Mouse (Mus musculus) forebrain, embryonic 11.5 days (tissue): ENCODE data around the gene Lrp6. TPM values are rescaled to one million over a fixed set of nuclear protein-coding genes. Genes with fewer than 3 reads are reported as not detected.

Source experiments
- ATAC-seq: fragments of 200-750 bp; cut with Nextera tagmentation; replicated peaks from 2 replicates; pipeline ENCODE4 v1.8.0; 2017; ENCODE audit warnings: moderate TSS enrichment; ENCODE audit not compliant: low FRiP score
- DNase-seq: peaks from one replicate; pipeline ENCODE4 v3.0.0-alpha.2; 2017; ENCODE audit warnings: low spot score
- H3K27ac ChIP-seq: fragments of 300-500 bp; sonication (generic); 2 replicates; pipeline ENCODE4 v1.5.1; 2014; ENCODE audit warnings: low read depth, low read length
- H3K27me3 ChIP-seq: fragments of 300-500 bp; sonication (generic); 2 replicates; pipeline ENCODE4 v1.6.1; 2014; ENCODE audit warnings: mild to moderate bottlenecking, low read length, mixed read lengths; ENCODE audit not compliant: control insufficient read depth, insufficient read depth
- H3K36me3 ChIP-seq: fragments of 300-500 bp; sonication (generic); 2 replicates; pipeline ENCODE4 v1.6.1; 2014; ENCODE audit warnings: mild to moderate bottlenecking, low read length, moderate library complexity, mixed read lengths; ENCODE audit not compliant: control insufficient read depth, insufficient read depth
- H3K4me1 ChIP-seq: fragments of 300-500 bp; sonication (generic); replicated peaks from 2 replicates; pipeline ENCODE4 v1.6.1; 2014; ENCODE audit warnings: low read length, mixed read lengths; ENCODE audit not compliant: control insufficient read depth, insufficient read depth
- H3K4me2 ChIP-seq: fragments of 300-500 bp; sonication (generic); 2 replicates; pipeline ENCODE4 v1.6.1; 2014; ENCODE audit warnings: low read depth, mild to moderate bottlenecking, low read length, moderate library complexity, mixed read lengths; ENCODE audit not compliant: severe bottlenecking
- H3K4me3 ChIP-seq: fragments of 300-500 bp; sonication (generic); 2 replicates; pipeline ENCODE4 v1.5.1; 2014; ENCODE audit warnings: low read depth, low read length
- H3K9ac ChIP-seq: fragments of 300-500 bp; sonication (generic); 2 replicates; pipeline ENCODE4 v1.6.1; 2014; ENCODE audit warnings: low read length
- H3K9me3 ChIP-seq: fragments of 300-500 bp; sonication (generic); 2 replicates; pipeline ENCODE4 v1.6.1; 2016; ENCODE audit warnings: low read length, mixed read lengths; ENCODE audit not compliant: control insufficient read depth
- WGBS: fragments of 180-500 bp; shearing (Covaris S2); extraction: QIAGEN DNeasy Blood & Tissue Kit; methylation state at CpG from one replicate; pipeline ENCODE4 v1.1.7; 2014; 5-methylcytosine and 5-hydroxymethylcytosine counted together
- polyA plus RNA-seq: library from polyadenylated mRNA; unstranded; fragments of >200 nt; fragmentation: Nextera tagmentation; extraction: Ambion mirVana; gene quantifications from 2 replicates; pipeline ENCODE4 v1.2.1, GENCODE M21; 2014

The Lrp6 gene
- polyA plus RNA-seq, 1 experiment from 2014 or later = 32.5 TPM

DNA sequence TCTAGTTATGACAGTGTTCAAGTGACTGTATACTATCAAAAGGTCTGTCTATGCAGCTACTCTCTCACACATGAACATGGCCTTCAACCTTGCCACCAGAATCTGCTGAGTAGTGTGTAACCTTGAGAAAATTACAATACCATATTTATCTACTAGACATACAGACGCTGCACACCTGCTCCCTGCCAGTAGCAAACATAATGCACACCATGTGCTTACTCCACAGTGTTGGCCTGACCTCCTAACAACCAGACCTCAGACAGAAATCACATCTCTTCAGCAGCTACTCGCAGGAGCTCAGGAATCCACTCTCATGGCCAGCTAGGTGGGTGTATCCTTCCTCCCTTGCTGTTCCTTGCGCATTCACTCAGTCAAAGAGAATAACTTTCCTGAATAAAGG, 21.9 kb downstream of the Lrp6 start:
- 81% methylated on average over 3 of the region's 3 CpGs for WGBS
- Histone ChIP-seq H3K4me1 (no peaks in the 10 kb centered on the region), H3K27me3 (no peaks in the 10 kb centered on the region), H3K27ac (no peak overlapping the region), H3K9ac (no peak overlapping the region), H3K36me3 (no peaks in the 10 kb centered on the region), H3K4me2 (no peak overlapping the region), H3K4me3 (no peak overlapping the region), H3K9me3 (no peaks in the 10 kb centered on the region)
- ATAC-seq = no peak
- no peak for DNase-seq

DNA sequence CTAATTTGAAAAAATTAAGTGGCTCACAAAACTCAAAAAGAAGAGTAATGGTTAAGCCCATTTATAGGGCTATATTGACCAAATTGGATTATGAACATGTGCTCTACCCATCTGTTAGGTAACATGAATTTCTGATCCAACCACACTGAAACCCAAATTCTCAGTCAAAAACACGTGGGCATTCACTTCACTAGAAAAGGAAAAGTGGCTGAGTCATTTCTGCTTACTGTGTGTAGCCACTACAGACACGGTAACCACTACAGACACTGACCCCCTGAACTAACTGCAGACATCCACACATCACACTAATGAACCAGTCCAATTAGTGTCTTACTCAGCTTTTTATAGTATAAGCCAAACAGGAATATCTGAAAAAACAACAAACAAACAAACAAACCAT, 22.7 kb downstream of the Lrp6 start:
- no peak for ATAC-seq
- Histone ChIP-seq H3K27me3 (no peaks in the 10 kb centered on the region), H3K9ac (no peak overlapping the region), H3K36me3 (no peaks in the 10 kb centered on the region), H3K4me2 (no peak overlapping the region), H3K4me1 (no peaks in the 10 kb centered on the region), H3K27ac (no peak overlapping the region), H3K4me3 (no peak overlapping the region), H3K9me3 (no peaks in the 10 kb centered on the region)
- no peak for DNase-seq
- 79% methylated on average over 2 of the region's 2 CpGs for WGBS

DNA sequence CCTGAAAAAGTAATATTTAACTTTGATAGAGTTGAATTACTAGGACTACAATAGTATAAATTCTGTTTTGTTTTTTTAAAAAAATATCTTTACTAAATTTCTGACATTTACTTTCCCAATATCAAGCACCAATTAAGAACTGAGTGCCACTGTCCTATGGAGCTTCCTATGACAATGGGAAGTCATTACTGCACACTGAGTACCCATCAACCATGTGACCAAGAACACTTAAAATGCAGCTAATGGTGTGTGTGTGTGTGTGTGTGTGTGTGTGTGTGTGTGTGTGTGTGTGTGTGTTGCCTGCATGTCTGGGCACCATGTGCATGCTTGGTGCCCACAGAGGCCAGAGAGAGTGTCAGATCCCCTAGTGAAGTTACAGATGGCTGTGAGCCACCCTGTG, 23.2 kb downstream of the Lrp6 start:
- H3K36me3 ChIP-seq = no peaks in the 10 kb centered on the region
- ATAC-seq (no peak), DNase-seq (no peak)
- H3K9ac ChIP-seq = no peak overlapping the region
- no peaks in the 10 kb centered on the region for H3K9me3 ChIP-seq
- H3K27me3 ChIP-seq = no peaks in the 10 kb centered on the region
- no peak overlapping the region for H3K4me3 ChIP-seq
- no peak overlapping the region for H3K27ac ChIP-seq
- H3K4me1 ChIP-seq = no peaks in the 10 kb centered on the region
- no peak overlapping the region for H3K4me2 ChIP-seq

DNA sequence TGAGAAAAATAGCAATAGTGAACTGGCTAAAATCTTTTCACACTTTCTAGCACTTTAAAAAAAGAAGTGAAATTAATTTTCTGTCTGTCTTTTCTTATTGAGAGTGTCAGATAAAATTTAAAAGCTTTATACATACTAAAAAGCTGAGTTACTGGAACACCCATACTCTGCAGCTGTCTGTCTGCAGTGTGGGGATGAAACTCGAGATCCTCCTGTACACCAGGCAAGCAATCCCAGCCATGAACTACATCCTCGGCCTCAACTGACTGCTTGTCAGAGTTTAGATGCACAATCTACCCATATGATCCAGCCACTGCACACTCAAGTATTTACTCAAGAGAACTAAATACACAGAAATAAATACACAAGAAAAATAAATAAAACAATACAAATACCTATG, 24.4 kb downstream of the Lrp6 start:
- no peaks in the 10 kb centered on the region for H3K27me3 ChIP-seq
- no peak overlapping the region for H3K9ac ChIP-seq
- H3K4me3 ChIP-seq = no peak overlapping the region
- no peaks in the 10 kb centered on the region for H3K4me1 ChIP-seq
- ATAC-seq = no peak
- H3K36me3 ChIP-seq = no peaks in the 10 kb centered on the region
- DNase-seq = no peak
- no peaks in the 10 kb centered on the region for H3K9me3 ChIP-seq
- WGBS = 92% methylated on average over 2 of the region's 2 CpGs
- H3K27ac ChIP-seq = no peak overlapping the region
- H3K4me2 ChIP-seq = no peak overlapping the region

DNA sequence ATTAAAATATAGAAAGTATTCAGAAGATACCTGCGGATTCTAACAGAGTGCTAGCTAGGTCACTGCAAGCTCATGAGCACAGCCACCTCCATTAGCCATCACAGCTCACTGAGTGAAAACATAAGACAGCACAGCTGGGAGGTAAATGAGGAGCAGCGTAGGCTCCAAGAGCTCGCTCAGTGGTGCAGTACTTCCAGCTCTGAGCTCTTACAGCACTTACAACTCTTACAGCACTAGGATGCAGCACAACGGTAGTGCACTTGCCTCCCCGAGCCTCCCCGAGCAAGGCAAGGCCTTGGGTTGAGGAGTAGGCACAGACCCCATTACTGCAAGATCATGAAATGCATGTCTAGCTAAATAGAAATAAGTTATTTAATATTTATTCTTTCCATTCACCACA, 26.6 kb downstream of the Lrp6 start:
- Histone ChIP-seq H3K27me3 (no peaks in the 10 kb centered on the region), H3K9ac (no peak overlapping the region), H3K9me3 (no peaks in the 10 kb centered on the region), H3K4me2 (no peak overlapping the region), H3K36me3 (no peaks in the 10 kb centered on the region), H3K4me3 (no peak overlapping the region), H3K27ac (no peak overlapping the region), H3K4me1 (no peaks in the 10 kb centered on the region)
- ATAC-seq (no peak), DNase-seq (no peak)
- WGBS = 85% methylated on average over 6 of the region's 6 CpGs

DNA sequence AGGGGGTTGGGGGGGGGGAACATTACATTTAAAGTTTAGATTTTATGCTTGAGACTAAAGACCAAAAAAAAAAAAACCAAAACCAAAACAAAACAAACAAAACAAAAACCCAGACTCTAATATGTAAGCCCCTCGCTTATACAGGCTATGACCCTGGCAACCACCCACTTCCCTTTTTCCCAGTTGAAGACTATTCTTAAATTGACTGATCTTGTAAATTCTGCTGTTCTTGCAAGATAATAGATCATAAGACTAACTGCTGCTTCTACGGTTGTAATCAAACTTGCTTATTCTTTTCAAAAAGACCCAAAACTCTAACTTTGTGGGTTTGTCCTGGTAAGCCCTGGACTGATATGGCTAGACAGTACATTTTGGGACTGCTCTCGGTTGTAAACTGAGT, 27.3 kb downstream of the Lrp6 start:
- H3K27me3 ChIP-seq = no peaks in the 10 kb centered on the region
- H3K4me3 ChIP-seq = no peak overlapping the region
- no peak overlapping the region for H3K4me2 ChIP-seq
- no peak for ATAC-seq
- H3K4me1 ChIP-seq = no peaks in the 10 kb centered on the region
- H3K9ac ChIP-seq = no peak overlapping the region
- H3K27ac ChIP-seq = no peak overlapping the region
- no peak for DNase-seq
- H3K9me3 ChIP-seq = no peaks in the 10 kb centered on the region
- no peaks in the 10 kb centered on the region for H3K36me3 ChIP-seq
- 94% methylated on average over 3 of the region's 3 CpGs for WGBS

DNA sequence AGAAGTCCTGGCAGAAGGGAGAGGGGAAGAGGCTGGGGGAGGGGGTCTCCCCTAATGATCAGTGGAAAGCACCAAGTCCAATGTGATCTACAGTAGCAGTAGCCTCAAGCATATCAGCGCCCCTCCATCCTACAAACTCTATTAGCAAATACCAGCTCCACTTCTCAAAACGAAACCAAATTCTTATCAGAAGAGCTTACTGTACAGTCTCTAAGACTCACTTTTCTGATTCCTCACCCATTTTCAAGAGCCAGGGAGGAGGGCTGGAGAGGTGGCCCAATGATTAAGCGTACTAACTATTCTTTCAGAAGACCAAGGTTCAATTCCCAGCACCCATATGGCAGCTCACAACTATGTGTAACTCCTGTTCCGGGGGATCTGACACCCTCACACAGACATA, 28.0 kb downstream of the Lrp6 start:
- ATAC-seq (no peak), DNase-seq (no peak)
- Histone ChIP-seq H3K27ac (no peak overlapping the region), H3K9me3 (no peaks in the 10 kb centered on the region), H3K9ac (no peak overlapping the region), H3K4me1 (no peaks in the 10 kb centered on the region), H3K27me3 (no peaks in the 10 kb centered on the region), H3K4me2 (no peak overlapping the region), H3K36me3 (no peaks in the 10 kb centered on the region), H3K4me3 (no peak overlapping the region)
- 93% methylated on average over 4 of the region's 4 CpGs for WGBS

DNA sequence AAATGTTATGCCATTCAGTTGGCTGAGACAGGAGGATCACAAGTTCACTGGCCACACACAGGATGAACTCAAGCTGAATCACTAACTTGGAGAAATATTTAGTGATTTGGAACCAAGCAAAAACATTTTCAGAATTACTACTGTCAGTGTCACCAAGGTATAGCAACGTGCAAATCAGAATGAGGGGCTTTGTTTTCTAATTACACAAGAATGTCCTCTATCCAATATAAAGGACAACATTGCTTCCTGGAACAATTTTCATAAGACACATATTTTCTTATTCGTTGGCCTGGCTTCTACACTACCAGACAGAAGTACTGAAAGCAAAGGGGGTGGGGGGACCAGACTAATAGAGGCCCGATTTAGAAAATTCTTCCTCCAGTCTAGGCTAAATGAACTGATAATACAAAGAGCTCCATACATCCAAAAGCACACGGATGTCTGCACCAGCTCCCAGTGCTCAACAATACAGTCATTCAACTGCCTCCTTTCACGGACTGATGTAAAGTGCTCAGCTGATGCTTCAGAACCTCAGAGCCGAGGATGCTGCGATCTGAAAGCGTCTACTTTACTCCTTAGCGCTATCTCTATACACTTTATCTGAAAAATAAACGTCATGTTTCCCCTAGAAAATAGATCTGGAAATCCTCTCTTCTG, 29.2 kb downstream of the Lrp6 start:
- Histone ChIP-seq H3K27ac (0 out of 2 replicates have a peak overlapping the region, but pooled peaks have one; percentile 50), H3K4me1 (no peaks in the 10 kb centered on the region), H3K36me3 (no peaks in the 10 kb centered on the region), H3K27me3 (no peaks in the 10 kb centered on the region), H3K4me2 (no peak overlapping the region), H3K9me3 (no peaks in the 10 kb centered on the region), H3K4me3 (no peak overlapping the region), H3K9ac (no peak overlapping the region)
- WGBS = 48% methylated on average over 10 of the region's 10 CpGs
- ATAC-seq (peak; percentile 76), DNase-seq (no peak)

DNA sequence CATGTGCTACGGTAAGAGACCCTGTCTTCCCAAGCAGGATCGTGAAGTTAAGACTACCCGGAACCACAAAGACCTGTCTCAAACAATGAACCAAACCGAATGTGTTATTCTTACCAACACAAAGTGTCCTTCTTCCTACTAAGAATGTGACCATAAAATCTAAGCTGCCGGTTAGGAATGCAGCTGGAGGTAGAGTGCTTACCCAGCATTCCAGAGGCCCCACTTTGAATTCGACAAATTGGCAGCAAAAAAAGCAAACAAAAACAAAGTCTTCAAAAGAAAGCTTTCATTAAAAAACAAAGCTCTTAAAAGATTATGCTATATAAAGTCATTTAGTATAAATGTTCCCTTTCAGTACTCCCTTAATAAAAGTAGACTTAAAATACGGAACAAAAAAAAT, 31.6 kb downstream of the Lrp6 start:
- WGBS = 75% methylated on average over 7 of the region's 7 CpGs
- no peak overlapping the region for H3K4me3 ChIP-seq
- ATAC-seq (no peak), DNase-seq (no peak)
- no peaks in the 10 kb centered on the region for H3K27me3 ChIP-seq
- H3K4me1 ChIP-seq = no peaks in the 10 kb centered on the region
- H3K36me3 ChIP-seq = no peaks in the 10 kb centered on the region
- no peak overlapping the region for H3K27ac ChIP-seq
- no peaks in the 10 kb centered on the region for H3K9me3 ChIP-seq
- H3K9ac ChIP-seq = no peak overlapping the region
- no peak overlapping the region for H3K4me2 ChIP-seq
